Mouse (Mus musculus): ENCODE data around the gene Mrm3. TPM values are rescaled to one million over a fixed set of nuclear protein-coding genes. Genes with fewer than 3 reads are reported as not detected.

Mrm3 gene
- total and polyA plus RNA-seq, 3 experiments = 10.8 to 22.7 (median 13.3) TPM

- Histone ChIP-seq H3K36me3 (replicated peaks) (no peaks in the 10 kb centered on the region), H3K4me1 (ENCODE audit: insufficient read depth, low read depth, low read length) (no peaks in the 10 kb centered on the region), H3K27me3 (ENCODE audit: insufficient read depth, low read length) (peaks cover 29% of the 10 kb centered on the region), H3K4me3 (ENCODE audit: low read depth, low read length) (no peak overlapping the region), H3K9me3 (replicated peaks) (no peaks in the 10 kb centered on the region)
- DNase-seq (ENCODE audit: low spot score) (no peak), ATAC-seq (ENCODE audit: extremely low read depth, insufficient number of reproducible peaks, low FRiP score, poor library complexity, severe bottlenecking) (no peak)
- TF ChIP-seq TAL1 (conservative IDR thresholded peaks at IDR 0.05; ENCODE audit: low read depth, low read length) (no peak), CTCF (IDR thresholded peaks at IDR 0.05; ENCODE audit: low read depth, low read length) (no peak), GATA1 (IDR thresholded peaks at IDR 0.05; ENCODE audit: borderline replicate concordance, low read length) (no peak), POLR2AphosphoS5 (IDR thresholded peaks at IDR 0.05; ENCODE audit: insufficient replicate concordance, low read depth, low read length) (no peak), GATA2 (IDR thresholded peaks at IDR 0.05; ENCODE audit: borderline replicate concordance, low read depth, low read length) (no peak)
These were observed 55.0 kb downstream of the Mrm3 start for GRCm38 (mm10) chr11:76298457-76299000.

Other genes with a start within 250 kb of the Mrm3 start
- not detected in 2 replicates for gene 1700016K19Rik, start 243.8 kb upstream of the Mrm3 start, total RNA-seq (2014; fragmentation: Nextera tagmentation)
- 0.16 TPM in 1 of 2 replicates, not detected in the other for gene 1700016K19Rik, start 243.8 kb upstream of the Mrm3 start, total RNA-seq (2017)
- gene 1700016K19Rik, start 243.8 kb upstream of the Mrm3 start, polyA plus RNA-seq (2012) = not detected in 2 replicates
- not detected in 2 replicates for gene Rflnb, start 215.9 kb upstream of the Mrm3 start, total RNA-seq (2014; fragmentation: Nextera tagmentation)
- 0.05 and 0.06 TPM in 2 replicates for gene Rflnb, start 215.9 kb upstream of the Mrm3 start, total RNA-seq (2017)
- gene Rflnb, start 215.9 kb upstream of the Mrm3 start, polyA plus RNA-seq (2012) = 0.08 and 0.10 TPM in 2 replicates
- 27.3 and 35.5 TPM in 2 replicates for gene Vps53, start 64.1 kb upstream of the Mrm3 start, total RNA-seq (2014; fragmentation: Nextera tagmentation)
- 31.1 and 39.3 TPM in 2 replicates for gene Vps53, start 64.1 kb upstream of the Mrm3 start, total RNA-seq (2017)
- gene Vps53, start 64.1 kb upstream of the Mrm3 start, polyA plus RNA-seq (2012) = 26.1 and 26.4 TPM in 2 replicates
- gene Fam57a, start 64.0 kb upstream of the Mrm3 start, total RNA-seq (2014; fragmentation: Nextera tagmentation) = 23.5 and 39.0 TPM in 2 replicates
- 11.8 and 12.0 TPM in 2 replicates for gene Fam57a, start 64.0 kb upstream of the Mrm3 start, total RNA-seq (2017)
- gene Fam57a, start 64.0 kb upstream of the Mrm3 start, polyA plus RNA-seq (2012) = 3.2 and 3.3 TPM in 2 replicates
- gene Dbil5, start 26.1 kb upstream of the Mrm3 start, total RNA-seq (2014; fragmentation: Nextera tagmentation) = not detected in 2 replicates
- 2.0 and 3.4 TPM in 2 replicates for gene Dbil5, start 26.1 kb upstream of the Mrm3 start, total RNA-seq (2017)
- 0.16 and 0.25 TPM in 2 replicates for gene Dbil5, start 26.1 kb upstream of the Mrm3 start, polyA plus RNA-seq (2012)
- gene Gemin4, start 26.1 kb upstream of the Mrm3 start, total RNA-seq (2014; fragmentation: Nextera tagmentation) = 21.9 and 26.4 TPM in 2 replicates
- gene Gemin4, start 26.1 kb upstream of the Mrm3 start, total RNA-seq (2017) = 19.1 and 20.7 TPM in 2 replicates
- gene Gemin4, start 26.1 kb upstream of the Mrm3 start, polyA plus RNA-seq (2012) = 4.2 and 4.7 TPM in 2 replicates
- 61.4 and 62.4 TPM in 2 replicates for gene Glod4, start within 50 bp of the Mrm3 start, total RNA-seq (2014; fragmentation: Nextera tagmentation)
- 155 and 168 TPM in 2 replicates for gene Glod4, start within 50 bp of the Mrm3 start, total RNA-seq (2017)
- gene Glod4, start within 50 bp of the Mrm3 start, polyA plus RNA-seq (2012) = 5.6 and 5.8 TPM in 2 replicates
- gene Nxn, start 155.4 kb downstream of the Mrm3 start, total RNA-seq (2014; fragmentation: Nextera tagmentation) = 4.4 TPM in 2 replicates
- 5.0 and 6.0 TPM in 2 replicates for gene Nxn, start 155.4 kb downstream of the Mrm3 start, total RNA-seq (2017)
- 4.8 TPM in 2 replicates for gene Nxn, start 155.4 kb downstream of the Mrm3 start, polyA plus RNA-seq (2012)
- gene Timm22, start 163.2 kb downstream of the Mrm3 start, total RNA-seq (2014; fragmentation: Nextera tagmentation) = 24.5 and 29.9 TPM in 2 replicates
- 23.9 and 25.0 TPM in 2 replicates for gene Timm22, start 163.2 kb downstream of the Mrm3 start, total RNA-seq (2017)
- 22.8 and 28.1 TPM in 2 replicates for gene Timm22, start 163.2 kb downstream of the Mrm3 start, polyA plus RNA-seq (2012)

Data from G1E (cell line).